Mouse (Mus musculus): Measurements from ENCODE around the gene S100pbp. TPM values are rescaled to one million over a fixed set of nuclear protein-coding genes. Genes with fewer than 3 reads are reported as not detected.

Gene S100pbp
- polyA plus RNA-seq, 1 experiment from 2014 or later: 12.3 TPM

DNA sequence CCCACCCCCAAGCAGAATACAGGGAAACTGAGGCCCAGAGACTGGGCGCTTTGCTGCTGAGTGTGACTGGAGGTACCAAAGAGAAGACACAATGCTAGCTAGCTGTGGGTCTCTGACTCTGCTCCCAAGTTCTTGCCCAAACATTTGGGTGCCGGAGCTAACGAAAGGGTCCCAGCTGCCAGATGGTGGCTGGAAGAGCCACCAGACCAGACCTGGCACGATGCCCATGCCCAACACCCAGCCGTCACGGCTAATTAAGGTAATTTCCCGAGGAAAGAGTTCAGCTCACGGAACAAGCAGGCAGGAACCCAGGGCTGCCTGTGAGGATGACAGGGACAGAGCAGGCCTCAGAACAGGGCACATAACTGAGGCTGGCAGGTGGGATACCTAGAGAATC is 38.5 kb upstream of the S100pbp start:
- WGBS: 32% methylated on average over 8 of the region's 8 CpGs
- Histone ChIP-seq H3K4me2 (peak overlapping the region; percentile 60), H3K4me3 (peak overlapping the region; percentile 33; the same call in 1 of the 2 replicates), H3K9me3 (no peaks in the 10 kb centered on the region), H3K4me1 (peaks cover 50% of the 10 kb centered on the region), H3K36me3 (no peaks in the 10 kb centered on the region), H3K27me3 (replicated peaks) (peaks cover 99% of the 10 kb centered on the region), H3K27ac (replicated peaks) (no peak overlapping the region), H3K9ac (peak overlapping the region; percentile 68)
- no peak for ATAC-seq (ENCODE audit: extremely low read depth, insufficient number of reproducible peaks, low FRiP score, low TSS enrichment)

DNA sequence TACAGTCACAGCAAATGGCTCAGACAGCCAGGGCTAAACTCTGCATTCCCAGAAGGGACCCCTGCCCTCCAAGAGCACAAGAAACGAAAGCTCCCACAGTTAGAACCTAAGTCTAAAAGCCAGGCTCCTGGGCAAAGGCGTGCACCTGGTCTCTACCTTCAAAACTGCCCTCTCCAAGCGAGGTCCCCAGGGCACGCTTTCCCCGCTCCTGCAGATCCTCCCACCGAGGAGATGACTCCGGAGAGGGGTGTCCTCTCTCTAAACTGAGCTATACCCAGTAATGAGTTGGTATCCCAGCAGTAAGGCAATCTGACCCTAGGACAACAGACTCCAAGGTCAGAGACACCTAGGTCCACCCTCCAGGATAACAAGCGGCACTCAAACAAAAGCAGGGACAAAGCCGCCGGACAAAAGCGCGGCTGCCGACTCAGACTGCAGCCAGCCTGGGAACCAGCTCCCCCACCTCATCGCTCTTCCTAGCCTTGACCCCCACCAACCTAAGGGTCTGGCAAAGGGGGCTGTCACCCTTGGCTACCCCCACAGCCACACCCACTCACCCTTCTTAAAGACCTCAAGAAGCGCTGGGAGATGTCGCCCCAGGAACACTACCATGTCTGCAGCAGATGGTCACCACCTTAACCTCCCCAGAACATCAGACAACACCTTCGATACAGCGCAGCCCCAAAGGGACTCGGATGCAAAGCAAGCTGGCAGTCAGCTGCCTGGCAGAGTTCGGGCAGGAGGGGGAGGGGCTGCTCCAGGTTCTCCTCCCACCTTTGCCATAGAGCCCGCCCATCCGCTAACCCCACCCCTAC is 37.9 kb upstream of the S100pbp start:
- Histone ChIP-seq H3K27me3 (replicated peaks) (peaks cover 99% of the 10 kb centered on the region), H3K36me3 (no peaks in the 10 kb centered on the region), H3K4me2 (peak overlapping the region; percentile 60), H3K9me3 (no peaks in the 10 kb centered on the region), H3K4me3 (peak overlapping the region; percentile 33), H3K27ac (replicated peaks) (no peak overlapping the region), H3K4me1 (peaks cover 54% of the 10 kb centered on the region), H3K9ac (peak overlapping the region; percentile 68)
- ATAC-seq (ENCODE audit: extremely low read depth, insufficient number of reproducible peaks, low FRiP score, low TSS enrichment): no peak
- 9% methylated on average over 22 of the region's 22 CpGs for WGBS

DNA sequence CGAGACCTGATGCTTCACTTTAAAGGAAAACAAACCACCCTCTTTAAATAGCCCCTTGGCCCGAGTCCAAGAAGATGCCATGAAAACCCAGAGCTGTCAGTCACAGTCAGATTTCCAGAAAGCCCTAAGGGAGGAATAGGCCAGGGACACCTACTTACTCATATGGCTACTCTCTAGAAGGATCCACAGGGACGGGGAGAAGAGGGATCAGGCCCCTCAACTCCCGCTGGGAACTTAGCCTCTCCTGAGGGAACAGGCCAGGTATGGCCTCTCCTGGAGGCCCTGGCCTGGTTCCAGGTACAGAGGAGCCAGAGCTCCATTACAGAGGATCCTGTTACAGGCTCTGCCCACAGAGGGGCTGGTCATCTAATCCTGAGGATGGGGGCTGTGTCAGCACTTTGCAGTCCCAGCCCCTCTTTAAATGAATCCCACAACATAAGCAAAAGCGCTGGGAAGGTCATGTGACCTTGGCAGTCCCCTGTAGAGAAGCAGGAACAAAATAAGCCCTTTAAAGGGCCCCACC is 37.0 kb upstream of the S100pbp start:
- Histone ChIP-seq H3K4me1 (peaks cover 47% of the 10 kb centered on the region), H3K9ac (0 out of 2 replicates have a peak overlapping the region, but pooled peaks have one; percentile 68), H3K9me3 (no peaks in the 10 kb centered on the region), H3K36me3 (peaks cover 3% of the 10 kb centered on the region; the same call in 1 of the 2 replicates), H3K4me2 (peak overlapping the region; percentile 60), H3K27ac (replicated peaks) (no peak overlapping the region), H3K4me3 (no peak overlapping the region), H3K27me3 (replicated peaks) (peaks cover 99% of the 10 kb centered on the region)
- 28% methylated on average over 5 of the region's 5 CpGs for WGBS
- ATAC-seq (ENCODE audit: extremely low read depth, insufficient number of reproducible peaks, low FRiP score, low TSS enrichment): no peak

DNA sequence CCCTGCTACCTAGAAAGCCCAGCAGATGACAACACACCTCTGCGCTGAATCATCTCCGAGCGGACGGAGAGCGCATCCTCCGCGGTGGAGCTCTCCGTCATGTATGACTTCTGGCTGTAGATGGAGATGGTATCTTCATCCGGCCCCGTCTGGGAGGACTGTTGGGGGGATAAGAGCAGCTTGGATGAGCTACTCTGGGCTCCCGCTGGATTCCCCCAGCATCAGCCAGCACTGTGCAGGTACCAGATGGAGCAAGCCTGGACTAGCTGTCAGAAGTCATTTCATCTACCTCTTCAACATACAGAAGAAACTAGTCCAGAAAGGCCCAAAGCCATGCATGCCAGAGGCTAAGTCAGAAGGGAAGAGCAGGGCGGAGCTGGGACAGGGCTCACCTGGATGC is 35.8 kb upstream of the S100pbp start:
- no peak overlapping the region for H3K9ac ChIP-seq
- WGBS: 91% methylated on average over 12 of the region's 12 CpGs

DNA sequence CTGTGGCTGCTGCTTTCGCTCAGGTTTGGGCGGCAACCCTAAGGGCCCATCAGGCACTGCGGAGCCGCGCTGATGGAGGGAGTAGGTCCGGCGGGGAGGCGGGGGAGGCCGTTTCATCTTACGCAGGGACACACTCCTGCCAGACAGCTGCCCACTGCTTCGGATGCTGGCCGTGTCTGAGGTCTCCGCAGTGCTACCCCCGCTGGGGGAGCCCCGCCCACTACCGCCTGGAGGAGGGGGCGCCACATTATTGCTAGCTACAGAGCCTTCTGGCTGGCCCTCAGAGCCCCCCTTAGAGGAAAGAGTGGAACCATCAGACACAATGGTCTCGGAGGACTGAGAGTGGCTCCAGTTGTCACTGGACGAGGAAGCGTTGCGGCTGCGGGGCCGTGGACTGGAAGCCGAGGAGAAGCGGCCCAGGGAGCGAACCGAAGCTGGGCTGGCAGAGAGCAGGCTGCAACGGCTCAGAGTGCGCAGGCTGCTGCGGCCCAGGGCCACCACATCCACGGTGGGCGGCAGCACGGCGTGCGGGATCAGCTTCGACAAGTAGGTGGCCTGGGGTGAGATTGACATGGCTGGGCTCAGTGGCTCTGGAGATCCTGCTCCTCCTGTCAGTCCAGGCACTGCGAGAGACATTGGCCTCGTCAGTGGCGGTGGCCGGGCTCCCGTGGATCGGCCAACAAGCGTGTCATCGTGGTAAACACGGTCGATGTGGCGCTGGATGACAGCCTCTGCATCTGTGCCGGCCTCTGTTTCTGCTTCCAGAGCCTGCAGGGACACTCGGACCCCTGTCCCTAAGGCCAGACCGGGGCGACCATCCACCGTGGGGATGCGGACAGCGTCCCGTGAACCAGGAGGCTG is 34.1 kb upstream of the S100pbp start:
- H3K4me1 ChIP-seq: peaks cover 45% of the 10 kb centered on the region
- 17% methylated on average over 55 of the region's 55 CpGs for WGBS

More for the DNA sequence above, 35.8 kb upstream of the S100pbp start:
- Histone ChIP-seq H3K9me3 (no peaks in the 10 kb centered on the region), H3K36me3 (peaks cover 7% of the 10 kb centered on the region), H3K4me2 (no peak overlapping the region), H3K27ac (replicated peaks) (no peak overlapping the region), H3K4me1 (peaks cover 45% of the 10 kb centered on the region), H3K27me3 (replicated peaks) (peaks cover 98% of the 10 kb centered on the region), H3K4me3 (no peak overlapping the region)
- no peak for ATAC-seq (ENCODE audit: extremely low read depth, insufficient number of reproducible peaks, low FRiP score, low TSS enrichment)

DNA sequence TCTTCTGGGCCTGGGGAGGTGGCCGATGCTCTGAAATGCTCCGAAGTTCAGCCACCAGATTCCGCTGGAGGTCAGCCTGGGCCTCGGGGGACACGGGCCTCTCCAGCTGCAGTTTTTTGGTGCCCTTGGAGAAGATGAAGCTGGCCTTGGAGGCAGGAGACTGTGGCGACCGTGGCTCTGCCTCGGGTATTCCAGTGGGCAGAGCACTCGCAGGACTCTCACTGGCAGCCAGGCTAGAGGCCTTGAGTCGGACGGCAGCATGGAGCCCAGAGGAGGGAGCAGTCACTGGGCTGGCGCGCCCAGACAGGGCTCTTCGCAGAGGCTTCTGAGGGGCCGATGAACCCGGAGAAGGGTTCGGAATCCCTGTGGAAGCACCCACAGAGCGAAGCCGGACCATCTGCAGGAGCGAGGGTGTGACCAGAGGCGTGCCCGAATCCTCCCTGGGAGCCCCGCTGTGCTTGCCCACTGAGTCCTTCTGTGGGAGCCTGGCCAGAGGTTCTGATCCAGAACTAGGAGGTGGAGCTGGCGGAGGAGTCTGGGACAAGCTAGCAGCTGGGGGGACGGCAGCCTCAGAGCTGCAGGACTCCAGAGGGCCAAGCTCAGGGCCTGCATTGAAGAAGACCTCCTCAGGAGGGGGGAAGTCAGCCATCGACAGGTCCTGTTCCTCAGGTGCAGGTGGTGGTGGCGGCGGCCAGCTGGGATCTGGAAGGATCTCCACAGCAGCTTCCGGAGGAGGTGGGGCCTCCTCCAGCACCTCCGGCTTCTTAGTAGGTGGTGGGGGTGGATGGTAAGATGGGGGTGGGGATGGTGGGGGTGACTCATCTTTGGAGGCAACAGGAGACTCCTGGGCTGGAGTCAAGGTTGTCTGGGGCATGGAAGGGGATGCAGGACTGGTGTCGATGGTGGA is 32.7 kb upstream of the S100pbp start:
- H3K27me3 ChIP-seq (replicated peaks): peaks cover 85% of the 10 kb centered on the region
- 43% methylated on average over 31 of the region's 31 CpGs for WGBS
- no peak for ATAC-seq (ENCODE audit: extremely low read depth, insufficient number of reproducible peaks, low FRiP score, low TSS enrichment)
- H3K4me2 ChIP-seq: peak overlapping the region; percentile 84; the same call in 1 of the 2 replicates
- no peak overlapping the region for H3K27ac ChIP-seq (replicated peaks)
- H3K9ac ChIP-seq: no peak overlapping the region
- H3K36me3 ChIP-seq: peaks cover 38% of the 10 kb centered on the region
- peak overlapping the region; percentile 49; the same call in 1 of the 2 replicates for H3K4me3 ChIP-seq
- H3K4me1 ChIP-seq: peaks cover 34% of the 10 kb centered on the region
- no peaks in the 10 kb centered on the region for H3K9me3 ChIP-seq

More for the DNA sequence above, 34.1 kb upstream of the S100pbp start:
- no peak for ATAC-seq (ENCODE audit: extremely low read depth, insufficient number of reproducible peaks, low FRiP score, low TSS enrichment)
- Histone ChIP-seq H3K4me3 (peak overlapping the region; percentile 49), H3K4me2 (peak overlapping the region; percentile 84), H3K9ac (peak overlapping the region; percentile 61), H3K9me3 (no peaks in the 10 kb centered on the region), H3K27me3 (replicated peaks) (peaks cover 99% of the 10 kb centered on the region), H3K36me3 (peaks cover 24% of the 10 kb centered on the region), H3K27ac (replicated peaks) (no peak overlapping the region)

DNA sequence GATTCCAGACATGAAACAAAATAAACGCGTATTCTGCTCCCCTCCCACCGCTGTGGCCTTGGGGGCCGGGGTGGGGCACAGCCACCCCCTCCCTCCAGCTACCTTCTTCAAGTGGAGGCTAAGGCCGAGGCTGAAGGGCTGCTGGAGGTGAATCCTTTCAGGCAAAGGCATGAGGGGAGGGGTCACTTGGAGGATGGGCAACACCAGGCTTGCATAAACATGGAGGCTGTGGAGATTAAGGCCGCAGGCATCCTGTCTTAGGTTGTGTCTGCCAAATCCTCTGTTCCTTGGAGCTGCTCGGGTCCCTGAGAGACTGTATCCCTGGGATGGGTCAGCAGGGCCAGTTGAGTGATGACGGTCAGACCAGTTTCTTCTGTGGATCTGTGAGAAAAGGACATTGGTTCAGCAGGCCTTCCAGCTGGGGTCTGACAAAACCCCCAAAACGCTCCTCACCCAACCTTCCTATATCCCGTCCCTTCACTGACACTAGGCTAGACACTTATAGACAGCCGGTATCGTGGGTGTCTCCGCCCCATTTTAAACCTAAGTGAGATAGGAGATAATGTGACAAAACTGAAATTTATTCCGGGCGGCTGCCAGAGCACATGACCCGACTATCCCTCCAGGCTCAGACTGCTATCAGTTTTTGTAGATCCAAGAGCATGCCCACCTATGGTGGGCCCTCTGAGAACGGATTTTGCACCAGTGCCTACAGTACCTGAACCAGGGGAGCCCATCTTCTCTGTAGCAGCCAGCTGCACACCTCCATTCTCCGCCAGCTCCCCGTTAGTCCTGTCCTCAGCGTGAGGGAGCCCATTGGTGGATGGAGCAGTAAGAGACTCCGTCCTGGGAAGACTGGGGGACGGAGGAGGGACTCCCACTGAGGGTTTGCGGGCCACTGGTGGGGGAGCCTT is 31.8 kb upstream of the S100pbp start:
- Histone ChIP-seq H3K9ac (no peak overlapping the region), H3K9me3 (no peaks in the 10 kb centered on the region), H3K4me3 (no peak overlapping the region), H3K27me3 (replicated peaks) (peaks cover 76% of the 10 kb centered on the region), H3K4me1 (peaks cover 25% of the 10 kb centered on the region), H3K36me3 (peaks cover 47% of the 10 kb centered on the region), H3K27ac (replicated peaks) (no peak overlapping the region), H3K4me2 (no peak overlapping the region)
- WGBS: 52% methylated on average over 23 of the region's 23 CpGs
- no peak for ATAC-seq (ENCODE audit: extremely low read depth, insufficient number of reproducible peaks, low FRiP score, low TSS enrichment)

DNA sequence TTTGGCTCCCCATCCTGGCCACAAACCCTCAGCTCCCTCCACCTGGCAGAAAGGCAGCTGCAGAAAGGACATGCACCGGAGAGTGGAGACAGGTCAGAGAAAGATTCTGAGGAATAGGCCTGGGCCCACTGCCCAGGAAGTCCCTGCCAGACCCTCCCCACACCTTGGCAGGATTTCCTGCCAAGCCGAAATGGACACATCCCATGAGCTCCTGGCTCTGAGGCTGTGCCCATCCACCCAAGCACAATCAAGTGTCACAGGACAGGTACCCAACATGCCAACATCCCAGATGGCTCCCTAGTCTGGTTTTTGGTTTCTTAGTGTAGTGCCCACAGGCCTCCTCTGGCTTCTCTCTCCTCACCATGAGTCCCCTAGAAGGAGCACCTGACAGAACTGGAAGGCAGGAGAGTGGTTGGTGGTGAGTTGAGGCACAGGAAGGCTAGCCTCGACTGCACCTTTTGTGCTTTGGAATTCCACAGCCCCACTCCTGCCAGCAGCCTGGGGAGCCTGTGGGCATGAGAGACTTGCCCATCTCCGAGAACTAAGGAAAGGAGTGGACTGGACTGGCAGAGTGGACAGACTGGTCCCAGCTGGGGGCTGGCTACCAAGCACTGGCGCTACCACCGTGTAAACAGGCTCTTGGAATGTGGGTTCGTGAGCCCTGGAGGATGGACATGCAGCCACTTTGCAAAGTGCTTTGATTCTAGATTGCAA is 31.0 kb upstream of the S100pbp start:
- no peak for ATAC-seq (ENCODE audit: extremely low read depth, insufficient number of reproducible peaks, low FRiP score, low TSS enrichment)
- Histone ChIP-seq H3K27ac (replicated peaks) (no peak overlapping the region), H3K4me1 (peaks cover 18% of the 10 kb centered on the region), H3K4me3 (no peak overlapping the region), H3K9me3 (no peaks in the 10 kb centered on the region), H3K9ac (no peak overlapping the region), H3K4me2 (no peak overlapping the region), H3K36me3 (peaks cover 54% of the 10 kb centered on the region), H3K27me3 (replicated peaks) (peaks cover 68% of the 10 kb centered on the region)
- WGBS: 68% methylated on average over 7 of the region's 7 CpGs

DNA sequence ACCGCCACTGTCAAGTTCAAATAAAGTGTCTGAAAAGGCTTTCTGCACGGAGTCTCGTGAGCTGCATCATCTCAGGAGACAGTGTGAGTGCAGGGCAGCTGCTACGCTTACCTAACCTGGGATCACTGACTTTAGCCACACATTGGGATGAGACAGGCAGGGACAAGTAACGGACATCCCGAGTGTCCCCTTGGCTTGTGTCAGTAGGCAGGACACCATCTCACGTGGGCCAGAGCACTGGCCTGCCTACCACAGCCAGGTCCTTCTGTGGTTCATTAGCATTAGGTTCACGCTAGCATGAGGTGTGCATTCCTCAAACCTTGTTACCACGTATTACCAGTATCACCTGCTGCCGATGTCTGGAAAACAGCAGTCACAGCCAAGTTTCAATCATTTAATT is 29.7 kb upstream of the S100pbp start:
- Histone ChIP-seq H3K4me2 (no peak overlapping the region), H3K9ac (no peak overlapping the region), H3K4me1 (peaks cover 18% of the 10 kb centered on the region), H3K9me3 (no peaks in the 10 kb centered on the region), H3K36me3 (peaks cover 67% of the 10 kb centered on the region), H3K27ac (replicated peaks) (no peak overlapping the region), H3K27me3 (replicated peaks) (peaks cover 54% of the 10 kb centered on the region), H3K4me3 (no peak overlapping the region)
- ATAC-seq (ENCODE audit: extremely low read depth, insufficient number of reproducible peaks, low FRiP score, low TSS enrichment): no peak
- WGBS: 87% methylated on average over 10 of the region's 10 CpGs
